Mouse (Mus musculus): Measurements from ENCODE around the gene Pde11a.

DNA sequence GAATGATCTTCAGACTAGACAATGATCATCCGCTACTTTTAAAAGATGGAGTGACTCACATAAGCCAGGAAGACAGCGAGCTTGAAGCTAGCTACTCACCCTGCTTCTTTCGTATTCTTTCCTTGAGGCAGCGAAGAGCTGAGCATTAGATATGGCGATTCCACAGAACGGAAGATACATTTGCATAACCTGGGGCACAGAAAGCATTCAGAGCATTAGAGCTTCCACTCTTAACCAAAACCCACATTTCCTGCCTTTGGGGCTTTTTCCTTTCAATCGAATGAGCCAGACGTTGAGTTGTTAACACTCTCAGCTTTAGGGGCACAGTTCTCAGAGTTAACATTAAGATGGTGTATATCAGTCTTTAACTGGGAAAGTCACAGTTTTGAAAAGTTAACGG lies 123.4 kb downstream of the Pde11a start:
- TF ChIP-seq POLR2AphosphoS5 (IDR thresholded peaks at IDR 0.05; ENCODE audit: insufficient replicate concordance, low read depth, low read length) (no peak), CTCF (IDR thresholded peaks at IDR 0.05; ENCODE audit: low read depth, low read length) (no peak)
